Mouse (Mus musculus): ENCODE results near the gene Ebpl. TPM values are rescaled to one million over a fixed set of nuclear protein-coding genes. Genes with fewer than 3 reads are reported as not detected.

Ebpl gene
- polyA plus RNA-seq, 1 experiment from 2014 or later, result 13.8 TPM

DNA sequence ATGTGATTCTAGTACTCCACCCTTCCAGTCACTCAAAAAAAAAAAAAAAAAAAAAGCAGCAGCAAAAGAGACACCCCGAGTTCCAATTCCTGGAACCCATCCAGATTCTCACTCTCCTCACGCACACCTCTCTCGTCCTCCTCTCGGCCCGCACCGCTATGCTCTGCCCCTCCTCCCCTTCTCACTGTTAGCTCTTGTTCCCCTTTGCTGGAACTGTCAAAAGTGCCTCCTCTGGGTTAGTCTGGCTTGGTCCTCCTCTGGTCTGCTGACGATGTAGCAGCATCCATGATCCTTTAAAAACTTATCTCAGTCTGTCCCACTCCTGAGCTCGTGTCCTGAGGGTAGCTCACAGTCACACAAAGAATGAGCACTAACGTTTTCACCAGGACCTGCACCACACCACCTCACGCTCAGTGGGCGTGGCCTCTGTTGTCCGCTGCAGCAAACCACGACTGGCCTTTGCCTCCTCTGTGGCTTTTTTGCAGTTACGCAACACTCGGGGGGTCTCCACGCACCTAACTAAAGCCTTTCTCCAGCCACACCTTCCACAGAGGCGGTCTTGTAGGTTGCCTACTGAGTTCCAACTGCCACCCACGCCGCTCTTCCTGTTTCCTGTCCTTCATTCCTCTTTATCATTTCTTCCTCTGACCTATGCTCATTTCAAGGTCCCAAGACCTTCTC, 71.5 kb downstream of the Ebpl start:
- H3K9ac ChIP-seq (ENCODE audit: low read depth, low read length), result no peak overlapping the region
- no peak overlapping the region for H3K4me2 ChIP-seq (ENCODE audit: low read length)
- WGBS, result 71% methylated on average over 19 of the region's 19 CpGs
- no peaks in the 10 kb centered on the region for H3K27me3 ChIP-seq (replicated peaks; ENCODE audit: control insufficient read depth, insufficient read depth, low read length)
- no peaks in the 10 kb centered on the region for H3K36me3 ChIP-seq (ENCODE audit: control insufficient read depth, insufficient read depth, low read length)
- H3K27ac ChIP-seq (ENCODE audit: low read depth, low read length), result no peak overlapping the region
- no peak for ATAC-seq
- H3K4me3 ChIP-seq (ENCODE audit: low read length), result no peak overlapping the region
- no peaks in the 10 kb centered on the region for H3K9me3 ChIP-seq (ENCODE audit: control insufficient read depth, low read length)
- no peaks in the 10 kb centered on the region for H3K4me1 ChIP-seq (ENCODE audit: control insufficient read depth, insufficient read depth, low read depth, low read length)

Other genes with a start within 250 kb of the Ebpl start
- gene Sacs, start 222.0 kb downstream of the Ebpl start, polyA plus RNA-seq (2015; fragmentation: Nextera tagmentation; extraction: Ambion mirVana), result 5.8 and 6.8 TPM in 2 replicates
- 0.18 and 0.80 TPM in 2 replicates for gene Sgcg, start 101.9 kb downstream of the Ebpl start, polyA plus RNA-seq (2015; fragmentation: Nextera tagmentation; extraction: Ambion mirVana)
- gene Arl11, start 50.7 kb downstream of the Ebpl start, polyA plus RNA-seq (2015; fragmentation: Nextera tagmentation; extraction: Ambion mirVana), result 0.38 and 0.55 TPM in 2 replicates
- gene Kpna3, start 79.4 kb upstream of the Ebpl start, polyA plus RNA-seq (2015; fragmentation: Nextera tagmentation; extraction: Ambion mirVana), result 65.2 and 73.5 TPM in 2 replicates
- 55.3 and 61.8 TPM in 2 replicates for gene Spryd7, start 196.4 kb upstream of the Ebpl start, polyA plus RNA-seq (2015; fragmentation: Nextera tagmentation; extraction: Ambion mirVana)
- 40.8 and 41.0 TPM in 2 replicates for gene Trim13, start 237.8 kb upstream of the Ebpl start, polyA plus RNA-seq (2015; fragmentation: Nextera tagmentation; extraction: Ambion mirVana)
- gene Kcnrg, start 247.0 kb upstream of the Ebpl start, polyA plus RNA-seq (2015; fragmentation: Nextera tagmentation; extraction: Ambion mirVana), result 2.6 and 2.7 TPM in 2 replicates

Data from hindbrain, embryonic 16.5 days (tissue).